Mouse (Mus musculus): ENCODE results near the gene Bmp2k.

DNA sequence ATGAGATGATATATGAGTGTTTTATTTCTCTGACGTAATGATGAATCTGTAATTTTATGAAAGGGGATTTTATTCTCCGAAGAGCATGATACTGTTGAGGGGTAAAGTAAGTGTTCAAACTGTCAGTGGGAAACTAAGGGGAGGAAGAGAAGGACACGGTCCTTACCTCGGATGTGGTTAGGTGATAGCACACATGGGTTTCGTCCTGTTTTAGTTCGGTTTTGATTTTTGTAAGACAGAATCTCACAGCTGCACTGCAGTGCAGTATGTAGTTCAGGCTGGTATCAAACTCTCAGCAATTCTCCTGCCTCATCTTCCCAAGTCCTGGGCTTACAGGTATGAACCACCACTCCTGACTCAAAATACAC is 34.6 kb upstream of the Bmp2k start:
- TF ChIP-seq CTCF (IDR thresholded peaks at IDR 0.05; ENCODE audit: low read depth) (no peak), EP300 (IDR thresholded peaks at IDR 0.05; ENCODE audit: low read depth) (no peak)
